Mouse (Mus musculus): ENCODE data around the gene Gm28047. TPM values are rescaled to one million over a fixed set of nuclear protein-coding genes. Genes with fewer than 3 reads are reported as not detected.

The Gm28047 gene
- polyA plus RNA-seq, 1 experiment from 2014 or later: not detected

DNA sequence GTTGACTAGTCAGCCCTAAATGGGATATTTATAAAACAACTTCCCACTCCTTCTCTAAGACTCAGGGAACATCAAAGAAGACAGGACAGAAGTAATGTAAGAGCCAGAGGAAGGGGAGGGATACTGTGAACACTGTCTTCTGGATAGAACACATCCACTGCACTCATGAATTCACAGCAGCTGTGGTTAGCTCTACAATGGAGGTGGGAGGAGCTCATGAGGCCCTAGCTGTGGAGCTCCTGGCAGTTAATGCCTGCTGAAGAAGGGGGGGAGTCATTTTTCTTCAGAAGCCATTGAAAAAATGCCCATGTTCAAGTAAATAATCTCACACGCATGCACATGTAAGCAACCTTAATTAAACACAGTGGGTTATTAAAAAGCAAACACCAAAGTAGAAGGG is 47.9 kb downstream of the Gm28047 start:
- Histone ChIP-seq H3K27me3 (ENCODE audit: control insufficient read depth, insufficient read depth, low read depth, low read length) (no peaks in the 10 kb centered on the region), H3K9ac (ENCODE audit: low read length) (no peak overlapping the region), H3K4me3 (ENCODE audit: low read length) (no peak overlapping the region), H3K4me2 (ENCODE audit: low read depth, low read length) (no peak overlapping the region), H3K4me1 (replicated peaks; ENCODE audit: control insufficient read depth, insufficient read depth, low read length) (no peaks in the 10 kb centered on the region), H3K36me3 (ENCODE audit: control insufficient read depth, insufficient read depth, low read length) (peaks cover 4% of the 10 kb centered on the region; the same call in 1 of the 2 replicates), H3K27ac (ENCODE audit: low read length) (no peak overlapping the region), H3K9me3 (ENCODE audit: control insufficient read depth, low read length) (no peaks in the 10 kb centered on the region)
- no peak for ATAC-seq (ENCODE audit: low read depth)
- 69% methylated on average over 1 of the region's 1 CpGs for WGBS

DNA sequence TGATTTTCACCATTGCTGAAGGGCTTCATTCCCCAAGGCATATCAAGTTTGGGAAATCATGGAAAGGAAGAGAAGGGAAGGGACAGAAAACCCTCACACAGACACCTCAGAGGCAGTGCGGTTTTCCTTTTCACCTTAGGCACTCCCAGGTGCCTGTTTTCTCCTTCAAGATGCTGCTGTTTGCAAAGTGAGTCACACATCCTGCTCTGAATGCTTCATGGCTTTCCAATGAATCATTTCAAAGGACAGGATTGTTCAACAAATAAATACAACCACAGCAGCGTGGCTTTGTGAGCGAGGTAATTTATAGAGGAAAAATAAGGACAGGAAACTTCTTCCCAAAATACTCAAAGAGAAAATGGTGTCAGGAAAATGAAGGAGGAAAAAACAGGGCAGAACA is 52.8 kb downstream of the Gm28047 start:
- Histone ChIP-seq H3K27ac (ENCODE audit: low read length) (no peak overlapping the region), H3K36me3 (ENCODE audit: control insufficient read depth, insufficient read depth, low read length) (peaks cover 4% of the 10 kb centered on the region; the same call in 1 of the 2 replicates), H3K9me3 (ENCODE audit: control insufficient read depth, low read length) (no peaks in the 10 kb centered on the region), H3K9ac (ENCODE audit: low read length) (no peak overlapping the region), H3K4me1 (replicated peaks; ENCODE audit: control insufficient read depth, insufficient read depth, low read length) (no peaks in the 10 kb centered on the region), H3K4me3 (ENCODE audit: low read length) (no peak overlapping the region), H3K4me2 (ENCODE audit: low read depth, low read length) (no peak overlapping the region), H3K27me3 (ENCODE audit: control insufficient read depth, insufficient read depth, low read depth, low read length) (no peaks in the 10 kb centered on the region)
- no peak for ATAC-seq (ENCODE audit: low read depth)
- WGBS: 50% methylated on average over 3 of the region's 3 CpGs

DNA sequence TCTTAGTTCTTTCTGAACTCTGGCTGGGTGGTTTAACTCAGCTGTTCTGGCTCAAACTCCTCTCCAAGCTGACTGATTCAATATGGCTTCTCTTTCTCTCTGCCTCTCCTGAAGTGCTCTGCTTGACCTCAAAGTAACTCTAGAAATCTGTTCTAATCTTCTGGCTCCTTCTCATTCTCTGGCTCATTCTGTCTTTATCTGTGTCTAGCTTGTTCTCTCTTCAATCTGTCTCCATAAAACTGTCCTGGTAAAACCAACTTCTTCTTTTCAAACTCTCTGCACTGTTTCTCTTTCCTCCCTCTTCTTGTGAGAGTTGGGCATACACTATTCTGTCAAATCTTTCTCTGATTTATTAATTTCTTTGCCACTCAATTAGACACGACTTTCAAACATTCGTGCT is 57.0 kb downstream of the Gm28047 start:
- 77% methylated on average over 2 of the region's 2 CpGs for WGBS
- Histone ChIP-seq H3K4me1 (replicated peaks; ENCODE audit: control insufficient read depth, insufficient read depth, low read length) (no peaks in the 10 kb centered on the region), H3K27ac (ENCODE audit: low read length) (no peak overlapping the region), H3K9ac (ENCODE audit: low read length) (no peak overlapping the region), H3K36me3 (ENCODE audit: control insufficient read depth, insufficient read depth, low read length) (0 out of 2 replicates have a peak, but pooled peaks cover 2% of the 10 kb centered on the region), H3K4me3 (ENCODE audit: low read length) (no peak overlapping the region), H3K4me2 (ENCODE audit: low read depth, low read length) (no peak overlapping the region), H3K9me3 (ENCODE audit: control insufficient read depth, low read length) (no peaks in the 10 kb centered on the region), H3K27me3 (ENCODE audit: control insufficient read depth, insufficient read depth, low read depth, low read length) (no peaks in the 10 kb centered on the region)
- no peak for ATAC-seq (ENCODE audit: low read depth)

- Histone ChIP-seq H3K36me3 (ENCODE audit: control insufficient read depth, insufficient read depth, low read length) (peaks cover 14% of the 10 kb centered on the region; the same call in 1 of the 2 replicates), H3K27ac (ENCODE audit: low read length) (no peak overlapping the region), H3K4me2 (ENCODE audit: low read depth, low read length) (no peak overlapping the region), H3K9me3 (ENCODE audit: control insufficient read depth, low read length) (no peaks in the 10 kb centered on the region), H3K4me3 (ENCODE audit: low read length) (no peak overlapping the region), H3K4me1 (replicated peaks; ENCODE audit: control insufficient read depth, insufficient read depth, low read length) (no peaks in the 10 kb centered on the region), H3K9ac (ENCODE audit: low read length) (no peak overlapping the region), H3K27me3 (ENCODE audit: control insufficient read depth, insufficient read depth, low read depth, low read length) (no peaks in the 10 kb centered on the region)
- 84% methylated on average over 5 of the region's 5 CpGs for WGBS
- ATAC-seq (ENCODE audit: low read depth): no peak
Observed at GRCm38 (mm10) chr15:102563681-102564080, 61.2 kb downstream of the Gm28047 start.

DNA sequence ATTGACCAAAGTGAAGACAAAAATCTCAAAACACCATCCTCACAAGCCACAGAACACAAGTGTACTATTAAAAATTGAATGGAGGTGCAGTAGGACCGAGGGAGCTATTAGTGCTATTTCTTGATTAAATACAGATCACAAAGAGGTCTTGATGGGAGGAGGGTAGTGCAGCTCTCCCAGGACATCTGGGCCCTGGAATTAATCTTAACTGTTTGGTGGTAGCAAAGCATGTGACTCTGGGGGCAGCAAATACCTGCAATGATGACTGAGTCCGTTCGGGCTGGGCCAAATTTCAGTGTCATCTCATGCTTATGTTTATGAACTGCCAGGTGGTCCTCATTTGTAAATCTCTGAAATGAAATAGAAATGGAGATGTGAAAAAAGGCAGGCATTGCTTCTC is 61.8 kb downstream of the Gm28047 start:
- no peaks in the 10 kb centered on the region for H3K9me3 ChIP-seq (ENCODE audit: control insufficient read depth, low read length)
- WGBS: 85% methylated on average over 3 of the region's 3 CpGs
- no peak for ATAC-seq (ENCODE audit: low read depth)

DNA sequence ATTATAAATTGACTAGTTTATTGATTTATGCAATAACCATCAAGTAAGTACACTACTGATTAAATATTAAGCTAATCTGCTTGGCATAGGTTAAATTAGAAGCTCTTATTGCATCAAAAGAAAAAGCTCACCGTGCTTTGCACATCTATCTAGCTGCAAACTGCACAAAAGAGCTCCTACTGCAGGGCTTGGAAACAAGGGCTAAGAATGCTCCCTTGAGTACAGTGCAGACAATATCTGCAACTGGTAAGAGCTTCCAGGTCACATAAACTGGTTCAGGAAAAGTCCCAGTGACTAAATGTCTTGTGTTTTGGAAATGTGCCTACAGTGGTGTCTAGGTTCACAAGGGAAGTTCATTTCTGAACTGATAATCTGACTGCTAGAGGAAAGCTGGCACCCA is 62.4 kb downstream of the Gm28047 start:
- no peak overlapping the region for H3K9ac ChIP-seq (ENCODE audit: low read length)
- H3K27me3 ChIP-seq (ENCODE audit: control insufficient read depth, insufficient read depth, low read depth, low read length): no peaks in the 10 kb centered on the region
- peaks cover 14% of the 10 kb centered on the region; the same call in 1 of the 2 replicates for H3K36me3 ChIP-seq (ENCODE audit: control insufficient read depth, insufficient read depth, low read length)
- no peaks in the 10 kb centered on the region for H3K9me3 ChIP-seq (ENCODE audit: control insufficient read depth, low read length)
- no peak overlapping the region for H3K27ac ChIP-seq (ENCODE audit: low read length)
- H3K4me1 ChIP-seq (replicated peaks; ENCODE audit: control insufficient read depth, insufficient read depth, low read length): no peaks in the 10 kb centered on the region
- ATAC-seq (ENCODE audit: low read depth): no peak
- no peak overlapping the region for H3K4me2 ChIP-seq (ENCODE audit: low read depth, low read length)
- H3K4me3 ChIP-seq (ENCODE audit: low read length): no peak overlapping the region
- WGBS: 92% methylated on average over 1 of the region's 1 CpGs

More for the DNA sequence above, 61.8 kb downstream of the Gm28047 start:
- H3K9ac ChIP-seq (ENCODE audit: low read length): no peak overlapping the region
- no peaks in the 10 kb centered on the region for H3K4me1 ChIP-seq (replicated peaks; ENCODE audit: control insufficient read depth, insufficient read depth, low read length)
- H3K36me3 ChIP-seq (ENCODE audit: control insufficient read depth, insufficient read depth, low read length): peaks cover 14% of the 10 kb centered on the region; the same call in 1 of the 2 replicates
- H3K4me2 ChIP-seq (ENCODE audit: low read depth, low read length): no peak overlapping the region
- no peak overlapping the region for H3K4me3 ChIP-seq (ENCODE audit: low read length)
- H3K27ac ChIP-seq (ENCODE audit: low read length): no peak overlapping the region
- no peaks in the 10 kb centered on the region for H3K27me3 ChIP-seq (ENCODE audit: control insufficient read depth, insufficient read depth, low read depth, low read length)

DNA sequence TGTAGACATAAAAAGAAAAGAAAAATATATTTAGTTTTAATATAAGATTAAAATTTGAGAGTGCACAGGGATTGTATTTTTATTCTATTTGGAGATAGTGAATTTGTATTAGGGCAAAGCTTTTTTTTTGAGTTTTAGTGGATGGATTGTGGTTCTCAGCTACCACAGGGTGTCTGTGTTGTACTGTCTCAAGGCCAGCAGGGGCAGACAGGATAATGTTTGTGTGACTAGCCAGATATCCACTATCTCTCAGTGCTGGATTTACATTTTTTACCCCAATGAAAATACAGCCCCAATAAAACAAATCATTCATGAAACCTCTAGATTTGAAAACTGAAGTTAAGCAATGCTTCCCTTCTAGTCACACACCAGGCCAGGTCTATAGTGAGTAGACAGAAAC is 67.3 kb downstream of the Gm28047 start:
- no peak overlapping the region for H3K4me2 ChIP-seq (ENCODE audit: low read depth, low read length)
- no peak overlapping the region for H3K9ac ChIP-seq (ENCODE audit: low read length)
- H3K36me3 ChIP-seq (ENCODE audit: control insufficient read depth, insufficient read depth, low read length): peaks cover 35% of the 10 kb centered on the region
- no peak overlapping the region for H3K4me3 ChIP-seq (ENCODE audit: low read length)
- no peaks in the 10 kb centered on the region for H3K9me3 ChIP-seq (ENCODE audit: control insufficient read depth, low read length)
- no peak for ATAC-seq (ENCODE audit: low read depth)
- no peak overlapping the region for H3K27ac ChIP-seq (ENCODE audit: low read length)
- no peaks in the 10 kb centered on the region for H3K4me1 ChIP-seq (replicated peaks; ENCODE audit: control insufficient read depth, insufficient read depth, low read length)
- H3K27me3 ChIP-seq (ENCODE audit: control insufficient read depth, insufficient read depth, low read depth, low read length): no peaks in the 10 kb centered on the region

GRCm38 (mm10) chr15:102555581-102555980 is 69.3 kb downstream of the Gm28047 start:
- no peak overlapping the region for H3K4me3 ChIP-seq (ENCODE audit: low read length)
- peaks cover 42% of the 10 kb centered on the region for H3K36me3 ChIP-seq (ENCODE audit: control insufficient read depth, insufficient read depth, low read length)
- ATAC-seq (ENCODE audit: low read depth): no peak
- H3K4me2 ChIP-seq (ENCODE audit: low read depth, low read length): no peak overlapping the region
- whole genome bisulfite sequencing: 94% methylated on average over 1 of the region's 1 CpGs
- H3K4me1 ChIP-seq (replicated peaks; ENCODE audit: control insufficient read depth, insufficient read depth, low read length): no peaks in the 10 kb centered on the region
- no peaks in the 10 kb centered on the region for H3K27me3 ChIP-seq (ENCODE audit: control insufficient read depth, insufficient read depth, low read depth, low read length)
- no peak overlapping the region for H3K27ac ChIP-seq (ENCODE audit: low read length)
- H3K9me3 ChIP-seq (ENCODE audit: control insufficient read depth, low read length): no peaks in the 10 kb centered on the region
- no peak overlapping the region for H3K9ac ChIP-seq (ENCODE audit: low read length)

GRCm38 (mm10) chr15:102552599-102552998 is 72.3 kb downstream of the Gm28047 start:
- no peak overlapping the region for H3K9ac ChIP-seq (ENCODE audit: low read length)
- no peaks in the 10 kb centered on the region for H3K4me1 ChIP-seq (replicated peaks; ENCODE audit: control insufficient read depth, insufficient read depth, low read length)
- no peak overlapping the region for H3K4me2 ChIP-seq (ENCODE audit: low read depth, low read length)
- no peak overlapping the region for H3K4me3 ChIP-seq (ENCODE audit: low read length)
- H3K9me3 ChIP-seq (ENCODE audit: control insufficient read depth, low read length): no peaks in the 10 kb centered on the region
- H3K36me3 ChIP-seq (ENCODE audit: control insufficient read depth, insufficient read depth, low read length): peaks cover 42% of the 10 kb centered on the region
- WGBS: 93% methylated on average over 5 of the region's 5 CpGs
- no peaks in the 10 kb centered on the region for H3K27me3 ChIP-seq (ENCODE audit: control insufficient read depth, insufficient read depth, low read depth, low read length)
- ATAC-seq (ENCODE audit: low read depth): no peak
- H3K27ac ChIP-seq (ENCODE audit: low read length): no peak overlapping the region

- WGBS: 84% methylated on average over 3 of the region's 3 CpGs
- H3K4me3 ChIP-seq (ENCODE audit: low read length): no peak overlapping the region
- H3K4me1 ChIP-seq (replicated peaks; ENCODE audit: control insufficient read depth, insufficient read depth, low read length): no peaks in the 10 kb centered on the region
- no peaks in the 10 kb centered on the region for H3K9me3 ChIP-seq (ENCODE audit: control insufficient read depth, low read length)
- no peak for ATAC-seq (ENCODE audit: low read depth)
- H3K27ac ChIP-seq (ENCODE audit: low read length): no peak overlapping the region
- peaks cover 40% of the 10 kb centered on the region for H3K36me3 ChIP-seq (ENCODE audit: control insufficient read depth, insufficient read depth, low read length)
- no peaks in the 10 kb centered on the region for H3K27me3 ChIP-seq (ENCODE audit: control insufficient read depth, insufficient read depth, low read depth, low read length)
- no peak overlapping the region for H3K9ac ChIP-seq (ENCODE audit: low read length)
- no peak overlapping the region for H3K4me2 ChIP-seq (ENCODE audit: low read depth, low read length)
Observed at GRCm38 (mm10) chr15:102547478-102547877, 77.4 kb downstream of the Gm28047 start.
